Mouse (Mus musculus) adrenal gland, postnatal 10 days (tissue): Measurements from ENCODE around the gene Pet117. TPM values are rescaled to one million over a fixed set of nuclear protein-coding genes. Genes with fewer than 3 reads are reported as not detected.
"Not testable (repeated sequence)": the region's sequence is repeated elsewhere in the genome, so short reads cannot be mapped to it uniquely, and the experiment has no call there.

Source experiments
- DNase-seq: peaks from one replicate; pipeline ENCODE4 v3.0.0; 2021; ENCODE audit warnings: mixed read lengths
- long read RNA-seq, 2 experiments: library from polyadenylated mRNA; stranded (forward); transcript quantifications; one replicate each; pipeline ENCODE4 v2.0.0; 2021
- total RNA-seq, 2 experiments: library from RNA; stranded (reverse); gene quantifications; 2 replicates each; pipeline ENCODE4 v1.2.3; 2021

Gene Pet117
- total RNA-seq = 1 to 10 TPM; 5.9 to 8.6 TPM
- long read RNA-seq, experiment 1, partial matches to known transcripts = 0 of 3 reads
- long read RNA-seq, experiment 1, other reads (novel, unspliced or antisense) = 0 of 3 reads
- long read RNA-seq, experiment 2, partial matches to known transcripts = 0 of 1 reads
- long read RNA-seq, experiment 2, other reads (novel, unspliced or antisense) = 0 of 1 reads

DNA sequence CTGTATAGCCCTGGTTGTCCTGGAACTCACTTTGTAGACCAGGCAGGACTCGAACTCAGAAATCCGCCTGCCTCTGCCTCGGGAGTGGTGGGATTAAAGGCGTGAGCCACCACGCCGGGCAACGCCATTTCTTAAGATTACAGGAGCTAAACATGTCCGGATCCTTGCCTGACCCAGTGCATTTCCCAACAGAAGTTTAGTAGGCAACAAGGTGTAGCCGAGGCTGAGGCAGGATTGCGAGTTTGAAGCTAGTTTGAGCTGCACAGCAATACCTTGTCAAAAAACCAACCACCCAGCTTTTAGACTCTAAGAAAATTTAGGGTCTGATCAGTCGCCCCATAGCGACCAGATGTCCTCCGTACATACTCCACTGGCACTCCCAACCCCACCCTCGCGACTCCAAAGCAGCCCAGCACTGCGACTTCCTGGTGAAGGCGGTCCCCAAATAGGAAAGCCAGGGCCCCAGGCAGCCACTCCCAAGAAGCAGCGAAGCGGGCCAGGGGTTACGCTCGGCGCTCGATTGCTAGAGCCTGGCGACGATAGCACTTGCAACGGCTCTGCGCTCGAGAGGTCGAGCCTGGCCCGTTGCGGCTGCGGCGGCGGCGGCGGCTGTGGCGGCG lies at the start of gene Pet117, which contains the start of gene Kat14:
TSS of gene Pet117 (plus strand) at position 597 of the 620 bp plus-strand sequence.
TSS of gene Kat14 (plus strand) at position 584 of the 620 bp plus-strand sequence.
- peak; percentile 97 for DNase-seq

DNA sequence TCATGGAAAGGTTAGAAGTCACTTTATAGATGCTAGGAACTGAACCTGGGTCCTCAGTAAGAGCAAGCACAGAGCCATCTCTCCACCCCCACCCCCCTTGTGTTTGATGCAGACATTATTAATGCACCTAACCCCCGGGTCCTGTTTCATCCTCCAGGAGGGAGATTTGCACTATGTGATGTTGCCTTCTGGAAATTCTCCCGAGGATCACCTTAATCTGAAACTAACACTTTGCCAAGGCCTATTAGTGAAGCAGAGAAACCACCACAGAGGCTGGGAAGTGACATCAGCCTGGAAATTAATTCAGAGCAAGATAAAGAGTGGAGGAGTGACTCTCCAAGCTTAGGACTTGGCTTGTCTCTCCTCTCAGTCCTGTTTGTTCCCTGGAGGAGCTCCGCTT lies 44.6 kb upstream of the Pet117 start:
- DNase-seq = no peak

DNA sequence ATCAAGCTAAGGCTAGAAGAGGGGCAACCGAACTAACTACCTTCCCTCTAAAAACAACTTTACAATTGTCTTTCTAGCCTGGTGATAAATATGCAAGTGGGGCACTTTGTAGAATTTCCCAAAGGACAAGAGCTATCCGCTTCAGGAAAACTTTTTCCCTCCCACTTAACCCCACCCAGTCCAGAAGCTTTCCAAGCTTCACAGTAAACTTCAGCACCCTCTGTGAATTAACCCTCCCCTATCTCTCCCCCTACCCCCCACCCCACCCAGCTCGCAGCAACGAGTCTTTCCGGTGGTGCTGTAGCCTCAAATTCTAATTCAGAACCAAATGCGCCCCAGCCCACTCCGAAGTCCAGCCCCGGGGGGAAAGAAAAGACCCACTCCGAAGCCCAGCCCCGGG lies 39.3 kb upstream of the Pet117 start:
- DNase-seq = no peak

DNA sequence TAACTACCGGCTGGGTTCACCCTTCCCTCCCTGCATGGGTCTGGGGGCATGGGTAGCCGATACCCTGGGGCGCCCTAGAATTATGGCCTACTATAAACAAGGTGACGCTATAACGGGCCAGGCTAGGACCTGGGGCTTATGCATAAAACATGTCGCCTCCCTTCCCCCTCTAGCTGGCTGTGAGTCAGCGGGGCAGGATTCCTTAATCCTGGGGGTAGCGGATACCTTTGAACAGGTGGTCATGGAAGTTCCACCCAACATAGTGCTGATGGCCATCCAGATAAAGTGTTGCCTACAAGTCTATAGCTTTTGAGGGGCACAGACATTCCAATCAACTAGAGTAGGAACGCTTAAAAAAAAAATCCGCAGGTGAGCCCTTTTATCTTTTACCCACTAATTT lies 38.9 kb upstream of the Pet117 start:
- DNase-seq = no peak

DNA sequence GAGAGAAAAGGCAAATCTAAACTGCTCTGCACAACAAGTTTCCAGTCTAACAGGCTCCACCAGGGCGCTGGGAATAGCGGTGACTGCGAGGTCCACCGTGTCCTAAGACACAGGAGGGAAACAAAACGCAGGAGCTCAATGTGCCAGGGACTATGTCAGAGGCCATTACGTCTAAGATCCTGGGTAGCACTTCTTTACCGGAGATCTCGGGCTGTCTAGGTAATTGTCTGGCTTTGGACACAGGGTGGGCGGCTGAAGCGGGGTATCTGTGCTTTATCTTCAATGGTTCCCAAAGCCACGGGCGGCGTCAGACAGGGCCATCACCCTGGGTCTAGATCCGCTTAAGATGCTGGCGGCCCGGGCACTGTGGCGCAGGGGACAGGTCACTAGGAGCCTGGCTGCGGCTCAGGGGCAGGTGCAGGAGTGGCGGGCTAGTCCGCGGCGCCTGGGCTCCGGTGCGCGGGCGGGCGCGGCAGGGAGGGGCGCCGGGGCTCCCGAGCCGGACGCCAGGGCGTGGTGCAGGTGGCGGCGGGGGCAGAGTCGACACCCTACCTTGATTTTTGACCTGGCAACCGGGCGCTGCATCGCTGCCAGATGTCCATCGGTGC lies 38.3 kb upstream of the Pet117 start:
- DNase-seq = peak; percentile 3

DNA sequence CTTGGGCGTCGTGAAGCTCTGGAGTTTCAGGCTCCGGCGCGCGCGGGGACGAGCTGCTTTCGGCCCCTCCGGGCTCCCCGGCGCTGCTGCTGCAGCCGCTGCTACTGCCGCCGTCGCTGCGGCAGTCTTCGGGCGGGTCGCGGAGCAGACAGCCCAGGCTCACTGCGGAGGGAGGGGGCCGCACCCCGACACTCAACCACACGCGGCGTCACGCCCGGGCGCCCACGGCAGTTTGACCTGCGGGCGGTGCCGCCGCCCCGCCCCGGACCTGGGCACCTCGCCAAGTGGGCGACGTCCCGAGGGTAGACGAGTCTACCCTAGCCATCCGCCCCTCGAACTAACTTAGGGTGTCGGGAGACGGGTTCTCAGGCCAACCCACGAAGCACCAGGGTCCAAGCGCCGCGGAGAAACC lies 37.8 kb upstream of the Pet117 start:
- DNase-seq = peak; percentile 21

DNA sequence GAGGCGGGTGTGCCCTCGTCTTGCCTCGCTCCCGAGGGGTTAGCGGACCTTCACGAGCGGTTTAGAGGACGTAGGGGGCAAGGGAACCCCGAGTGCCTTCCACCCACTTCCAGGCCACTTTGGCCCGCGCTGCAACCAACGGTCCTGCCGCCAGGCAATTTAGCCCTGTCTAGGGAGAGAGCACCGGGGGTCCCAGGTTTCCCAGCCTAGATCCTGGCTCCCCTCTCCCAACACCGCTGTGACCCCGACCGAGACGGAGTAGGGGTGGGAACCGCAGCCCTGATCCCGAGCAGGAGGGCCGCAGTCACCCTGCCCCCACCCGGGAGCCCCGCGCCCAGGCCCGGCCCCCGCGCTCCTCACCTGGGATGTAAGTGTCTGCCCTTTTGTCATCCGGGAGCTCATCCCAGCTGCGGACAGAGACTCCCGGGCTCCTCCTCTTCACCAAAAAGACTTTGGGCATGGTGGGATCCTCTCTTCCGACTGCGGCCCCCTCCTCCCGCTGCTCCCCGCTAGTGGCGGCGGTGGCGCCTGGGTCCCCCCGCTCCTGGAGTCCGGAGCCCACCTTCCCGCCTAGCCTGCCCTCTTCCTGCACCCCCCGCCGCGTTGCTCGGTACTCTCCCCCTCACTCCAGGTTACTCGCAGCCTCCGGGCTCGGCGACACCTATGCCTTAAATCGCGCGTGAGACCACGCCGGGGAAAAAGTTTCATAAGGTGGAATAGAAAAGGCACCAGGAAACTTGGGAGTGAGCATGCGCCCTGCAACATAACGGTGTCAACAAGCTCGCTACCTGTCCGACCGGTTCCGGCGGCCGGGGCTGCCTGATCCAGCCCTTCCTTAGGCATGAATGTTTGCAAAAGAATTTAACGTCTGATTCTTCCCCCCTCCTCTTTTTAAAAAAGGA lies 37.1 kb upstream of the Pet117 start, which contains the start of gene Ovol2:
TSS of gene Ovol2 (minus strand) at position 746 of the 902 bp plus-strand sequence.
- DNase-seq = peak; percentile 7

DNA sequence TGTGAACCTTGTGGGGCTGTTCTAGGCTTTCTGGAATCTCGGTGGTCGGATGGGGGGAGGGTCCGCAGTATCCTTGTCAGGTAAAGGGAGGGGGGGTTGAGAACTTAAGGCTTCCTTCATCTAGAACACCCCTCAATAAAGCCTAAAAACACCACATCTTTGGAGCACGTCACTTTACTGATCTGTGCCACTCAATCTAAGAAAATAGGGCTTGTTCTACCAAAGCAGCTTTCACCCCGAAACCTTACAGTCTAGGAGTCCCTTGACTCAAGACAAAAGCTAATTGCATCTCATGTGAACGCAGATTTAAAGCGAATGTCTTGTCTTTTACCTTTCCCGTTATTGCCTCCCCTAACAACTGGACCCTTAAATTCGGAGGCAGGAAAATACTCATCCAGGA lies 36.3 kb upstream of the Pet117 start:
- DNase-seq = no peak

DNA sequence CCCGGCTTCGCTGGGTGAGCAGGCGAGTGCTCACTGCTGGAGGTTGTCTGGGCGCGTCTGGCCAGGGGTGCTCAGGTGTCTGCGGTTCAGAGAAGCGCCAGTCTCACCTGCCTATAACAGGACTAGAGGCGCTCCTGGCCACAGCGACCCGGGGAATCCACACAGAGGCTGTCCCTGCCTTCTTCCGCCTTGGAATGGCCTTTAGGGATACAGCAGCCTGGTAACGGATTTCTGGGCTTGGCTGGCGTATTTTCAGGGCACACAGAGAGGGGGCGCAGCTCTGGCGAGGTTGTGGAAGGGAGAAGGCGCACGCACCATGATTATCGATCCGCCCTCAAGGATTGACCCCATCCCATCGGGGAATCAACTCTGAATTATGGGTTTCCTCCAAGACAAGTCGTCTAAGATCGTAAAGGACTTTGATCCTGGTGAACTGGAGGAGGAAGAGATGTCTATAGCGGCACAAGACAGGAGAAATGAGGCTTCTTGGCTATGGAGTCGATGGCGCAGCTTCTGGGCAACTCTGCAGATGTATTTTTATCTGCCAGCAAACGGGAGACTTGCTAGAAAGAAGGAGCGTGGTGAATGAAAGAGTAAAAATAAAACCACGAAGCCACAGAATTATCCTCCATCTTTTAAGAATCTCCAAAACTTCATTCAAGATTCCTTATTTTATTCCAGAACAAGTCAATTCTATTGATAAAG lies 35.5 kb upstream of the Pet117 start:
- peak; percentile 2 for DNase-seq

DNA sequence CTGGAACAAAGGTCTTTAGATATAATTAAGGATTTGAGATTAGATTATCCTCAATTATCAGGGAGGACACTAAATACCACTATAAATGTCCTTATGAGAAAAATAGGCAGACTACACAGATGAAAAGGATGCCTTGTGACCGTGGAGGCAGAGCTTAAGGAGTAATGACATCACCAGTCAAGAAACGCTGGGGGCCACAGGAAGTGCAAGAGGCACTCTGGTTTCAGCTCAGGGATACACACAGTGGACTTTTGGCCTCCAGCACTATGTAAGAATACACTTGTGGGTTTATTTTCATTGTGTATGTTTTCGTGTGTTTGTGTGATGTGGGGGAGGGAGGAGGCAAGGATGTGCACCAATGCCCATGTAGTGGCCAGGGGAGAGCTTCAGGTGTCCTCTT lies 31.6 kb upstream of the Pet117 start:
- no peak for DNase-seq

DNA sequence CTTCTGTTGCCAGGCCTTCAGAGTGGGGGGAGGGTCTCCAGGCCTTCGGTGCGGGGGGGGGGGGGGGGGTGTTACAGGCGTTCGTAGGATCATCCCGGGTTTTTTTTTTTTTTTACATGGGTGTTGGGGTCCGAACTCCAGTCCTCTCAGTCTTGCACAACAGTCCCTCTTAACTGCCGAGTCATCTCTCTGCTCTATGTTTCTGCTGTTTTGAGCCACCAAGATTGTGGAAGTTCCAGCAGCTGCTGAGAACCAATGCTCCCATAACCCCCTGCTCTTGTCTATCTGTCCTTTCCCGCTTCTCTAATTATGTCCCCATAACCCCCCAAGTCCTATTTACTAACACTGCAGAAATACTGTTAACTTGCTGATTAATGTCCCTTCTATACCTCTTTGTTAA lies 31.1 kb upstream of the Pet117 start:
- DNase-seq = no peak

DNA sequence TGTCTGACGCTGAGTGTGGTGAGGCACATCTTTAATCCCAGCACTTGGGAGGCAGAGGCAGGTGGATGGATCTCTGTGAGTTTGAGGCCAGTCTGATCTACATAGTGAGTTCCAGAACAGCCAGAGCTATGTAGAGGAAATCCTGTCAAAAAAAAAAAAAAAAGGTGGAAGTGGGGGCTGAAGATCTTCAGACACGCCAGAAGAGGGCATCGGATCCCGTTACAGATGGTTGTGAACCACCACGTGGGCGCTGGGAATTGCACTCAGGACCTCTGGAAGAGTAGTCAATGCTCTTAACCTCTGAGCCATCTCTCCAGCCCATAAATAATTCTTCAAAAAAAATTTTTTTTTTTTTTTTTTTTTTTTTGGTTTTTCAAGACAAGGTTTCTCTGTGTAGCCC lies 30.6 kb upstream of the Pet117 start:
- DNase-seq = not testable (repeated sequence)

DNA sequence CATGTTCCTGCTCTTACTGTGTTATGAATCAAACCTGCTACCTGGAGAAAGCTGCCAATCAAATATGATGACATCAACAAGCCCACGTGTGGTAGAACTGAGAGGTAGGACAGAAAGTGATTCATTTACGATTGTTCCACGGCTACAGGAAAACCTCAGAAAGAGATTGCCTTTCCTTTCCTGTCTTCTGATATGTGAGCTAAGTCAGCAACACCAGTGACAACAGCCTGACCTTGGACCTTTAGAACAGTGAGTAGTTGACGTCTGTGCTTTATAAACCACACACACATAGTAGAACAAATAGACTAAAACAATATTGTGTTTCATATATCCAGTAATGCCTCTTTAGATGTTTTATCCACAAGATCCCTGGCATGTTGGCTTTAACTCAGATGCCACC lies 25.6 kb upstream of the Pet117 start:
- no peak for DNase-seq

DNA sequence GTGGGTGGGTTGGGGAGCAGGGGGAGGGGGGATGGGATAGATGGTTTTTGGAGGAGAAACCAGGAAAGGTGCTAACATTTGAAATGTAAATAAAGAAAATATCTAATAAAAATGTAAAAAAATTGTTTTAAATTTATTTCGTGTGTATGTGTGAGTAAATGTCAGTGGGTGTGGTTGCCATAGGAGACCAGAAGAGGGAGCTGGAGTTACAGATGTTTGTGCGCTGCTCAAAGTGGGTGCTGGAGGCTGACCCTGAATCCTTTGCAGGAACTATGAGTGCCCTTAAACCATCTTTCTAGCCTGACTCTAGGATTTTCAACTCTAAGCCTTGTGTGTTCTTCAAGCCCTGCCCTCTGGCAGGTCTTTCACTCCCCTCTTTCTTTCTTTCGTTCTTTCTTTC lies 20.3 kb upstream of the Pet117 start:
- DNase-seq = no peak

DNA sequence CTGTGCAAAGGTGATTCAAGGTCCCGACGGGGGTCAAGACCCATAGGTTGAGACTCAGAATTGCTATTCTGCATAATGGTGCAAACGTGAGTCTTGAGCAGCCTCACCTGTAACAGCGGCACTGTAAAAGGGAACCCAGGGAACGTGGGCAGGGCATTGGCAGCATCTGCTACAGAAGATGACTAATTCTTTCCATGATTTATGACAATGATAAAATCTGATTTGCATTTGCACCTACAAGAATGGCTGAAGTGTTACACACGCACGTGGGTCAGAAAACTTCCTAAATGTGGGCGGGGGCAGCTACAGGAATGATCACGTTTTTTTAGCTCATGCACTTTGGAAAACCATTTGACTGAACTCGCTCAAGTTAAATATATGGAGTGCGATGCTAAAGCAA lies 16.0 kb upstream of the Pet117 start:
- DNase-seq = no peak

DNA sequence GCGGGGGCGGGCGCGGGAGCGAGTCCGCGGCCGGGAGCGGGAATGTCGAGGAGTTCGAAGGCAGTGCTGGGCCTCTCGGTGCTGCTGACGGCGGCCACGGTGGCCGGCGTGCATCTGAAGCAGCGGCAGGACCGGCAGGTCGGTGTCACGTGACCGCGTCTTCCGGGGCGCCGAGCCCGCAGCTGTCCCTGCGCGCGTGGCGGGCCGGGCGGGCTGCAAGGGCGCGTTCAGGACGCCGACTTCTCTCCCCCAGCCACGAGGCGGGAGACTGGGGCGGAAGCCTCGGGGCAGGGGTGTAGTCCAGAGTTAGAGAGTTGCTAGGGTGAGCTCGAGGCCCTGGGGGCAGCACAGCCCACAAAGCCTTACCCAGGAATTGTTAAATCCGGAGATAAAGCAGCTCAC lies 225 bp downstream of the Pet117 start:
- peak; percentile 85 for DNase-seq

DNA sequence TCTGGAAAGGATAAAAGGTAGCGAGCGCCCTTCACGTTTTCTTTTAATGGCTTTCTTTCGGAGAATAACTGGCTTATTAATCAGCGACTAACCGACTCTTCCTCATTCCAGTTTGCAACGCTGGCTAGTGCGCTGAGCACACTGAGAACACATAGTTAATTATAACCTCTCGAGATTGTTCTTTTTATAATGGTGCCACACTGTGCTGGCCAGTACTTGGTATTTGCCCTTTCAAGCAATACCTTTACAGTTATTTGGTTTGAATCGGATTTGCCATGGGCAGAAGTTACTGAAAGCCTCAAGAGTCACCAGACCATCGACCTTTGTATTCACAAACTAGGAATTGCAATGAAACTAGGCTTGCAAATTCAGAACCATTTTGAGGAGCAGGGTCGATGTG lies 715 bp downstream of the Pet117 start:
- no peak for DNase-seq

DNA sequence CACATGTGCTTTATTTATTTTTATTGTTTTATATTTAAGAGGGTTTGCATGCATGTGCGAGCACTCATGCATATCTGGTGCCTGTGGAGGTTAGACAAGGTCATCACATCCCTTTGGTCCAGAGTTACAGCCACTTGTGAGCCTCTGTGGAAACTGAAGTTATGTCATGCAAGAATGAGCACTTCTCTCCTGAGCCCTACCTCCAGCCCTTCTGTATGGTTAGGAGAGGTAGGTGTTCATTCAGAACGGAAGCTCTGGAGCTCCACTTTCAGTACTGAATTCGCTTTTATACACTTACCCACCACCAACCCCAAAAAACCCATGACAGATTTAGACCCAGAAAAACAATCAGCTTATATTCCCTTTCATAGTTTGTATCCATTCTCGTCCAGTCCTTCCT lies 2.8 kb downstream of the Pet117 start:
- DNase-seq = no peak

DNA sequence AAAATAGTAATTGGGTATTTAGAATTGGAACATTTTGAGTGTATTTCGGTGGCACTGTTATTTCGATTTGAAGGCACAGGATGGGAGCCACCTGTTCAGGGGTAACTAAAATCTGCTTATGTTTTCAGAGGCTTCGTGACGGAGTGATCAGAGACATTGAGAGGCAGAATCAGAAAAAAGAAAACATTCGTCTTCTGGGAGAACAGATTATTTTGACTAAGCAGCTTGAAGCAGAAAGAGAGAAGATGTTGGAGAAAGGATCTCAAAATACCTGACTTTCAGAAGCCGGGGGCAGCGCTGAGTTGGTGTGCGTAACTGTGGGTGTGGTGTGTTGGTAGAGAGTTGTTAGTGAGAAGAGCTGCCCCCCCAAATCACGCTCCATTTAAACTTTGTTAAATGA lies 4.3 kb downstream of the Pet117 start:
- DNase-seq = no peak

DNA sequence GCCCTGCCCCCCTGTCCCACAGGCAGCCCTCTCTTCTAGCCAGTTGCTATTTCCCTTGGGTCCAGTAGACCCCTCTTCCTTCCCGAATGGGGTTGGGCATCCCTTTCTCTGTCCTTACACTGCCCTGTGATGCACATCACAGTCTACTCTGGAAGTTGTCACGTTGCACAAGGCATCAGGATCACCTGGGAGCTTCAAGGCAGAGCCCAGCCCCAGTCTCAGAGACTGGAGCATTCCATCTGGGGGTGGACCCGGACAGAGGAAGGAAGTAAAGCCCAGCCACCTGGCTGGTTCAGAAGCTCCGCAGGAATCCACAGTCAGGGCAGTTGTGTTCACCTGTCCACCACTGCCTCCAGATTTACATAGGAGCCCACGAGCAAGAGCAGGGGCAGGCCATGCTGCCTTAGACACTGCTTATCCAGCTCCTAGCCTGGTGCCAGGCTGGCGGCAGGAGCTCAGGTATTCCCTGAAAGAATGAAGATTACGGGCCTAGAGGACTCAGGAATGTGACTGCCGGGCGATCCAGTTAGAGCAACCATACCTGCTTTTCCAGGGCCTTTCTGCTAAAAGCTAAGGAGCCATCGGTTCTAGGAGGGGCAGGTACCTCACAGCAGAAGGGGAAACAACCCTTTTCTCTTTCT lies 6.4 kb downstream of the Pet117 start:
- DNase-seq = no peak

DNA sequence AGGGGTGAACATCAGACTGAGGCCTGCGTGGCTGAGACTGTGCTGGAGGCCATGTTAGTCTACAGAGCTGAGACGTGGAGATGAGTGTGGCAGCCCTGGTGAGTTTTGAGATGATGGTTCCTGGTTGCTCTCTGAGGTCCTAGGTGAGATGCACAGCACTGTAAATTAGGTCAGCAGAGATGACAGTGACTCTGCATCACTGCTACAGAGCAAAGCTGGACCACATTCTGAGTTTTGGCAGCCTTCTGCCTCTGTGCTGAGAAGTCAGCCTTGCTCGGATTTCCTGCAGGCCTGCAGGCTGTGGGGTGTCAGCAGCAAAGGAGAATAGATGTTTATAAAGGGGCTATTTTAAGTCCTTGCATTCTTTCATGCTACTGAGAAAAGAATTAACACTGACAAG lies 12.5 kb downstream of the Pet117 start:
- no peak for DNase-seq

DNA sequence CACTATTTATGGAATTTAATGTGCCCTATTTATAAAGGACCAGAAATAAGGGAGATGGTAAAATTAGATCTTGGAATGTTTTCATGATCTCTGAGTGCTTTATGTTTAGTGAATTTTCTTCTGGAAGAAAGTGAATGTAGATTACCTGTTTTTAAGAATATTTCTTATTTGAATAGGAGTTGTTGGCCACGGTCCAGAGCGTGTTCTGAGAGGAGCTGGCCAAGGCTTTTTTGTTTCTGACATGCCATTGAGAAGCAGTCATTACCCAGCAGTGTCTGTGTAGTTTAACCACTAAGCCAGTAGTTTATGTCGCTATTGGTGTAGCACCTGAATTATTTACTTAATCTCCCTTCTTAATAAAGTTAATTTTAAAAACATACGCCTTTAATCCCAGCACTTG lies 12.9 kb downstream of the Pet117 start:
- no peak for DNase-seq
